Mouse (Mus musculus): ENCODE results near the gene Adgrv1. TPM values are rescaled to one million over a fixed set of nuclear protein-coding genes. Genes with fewer than 3 reads are reported as not detected.
"Not testable (repeated sequence)": the region's sequence is repeated elsewhere in the genome, so short reads cannot be mapped to it uniquely, and the experiment has no call there.

Gene Adgrv1
- total RNA-seq, 2 experiments from 2014 or later, result 0.81 to 1.4 TPM

DNA sequence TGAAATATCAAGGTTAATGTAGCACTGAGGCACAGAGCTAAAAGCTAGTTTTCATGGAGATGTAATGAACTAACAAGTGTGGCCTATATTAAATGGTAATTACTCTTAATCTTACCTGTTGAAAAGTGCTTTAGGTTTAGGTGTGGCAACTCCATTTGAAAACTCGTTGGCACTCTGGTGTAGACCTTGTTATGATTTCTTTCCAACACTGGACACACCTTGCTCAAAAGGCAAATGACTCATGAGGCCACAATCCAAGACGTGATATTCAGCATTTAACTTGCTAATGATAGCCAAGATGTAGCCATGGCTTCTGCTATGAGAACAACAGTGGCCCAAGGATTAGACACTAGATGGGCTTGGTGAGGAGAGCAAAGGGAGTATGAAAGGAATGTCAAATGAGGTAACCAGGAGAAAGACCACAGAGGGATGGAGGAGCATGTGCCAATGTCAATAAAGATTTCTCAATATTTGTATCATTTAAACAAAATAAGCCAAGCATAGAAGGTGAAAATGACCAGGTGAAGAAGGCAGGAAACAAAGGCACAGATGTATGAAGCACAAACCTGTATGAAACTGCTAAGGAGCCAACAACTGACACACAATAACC lies 289.9 kb downstream of the Adgrv1 start:
- no peak for DNase-seq (ENCODE audit: low spot score in 2 of 2)

DNA sequence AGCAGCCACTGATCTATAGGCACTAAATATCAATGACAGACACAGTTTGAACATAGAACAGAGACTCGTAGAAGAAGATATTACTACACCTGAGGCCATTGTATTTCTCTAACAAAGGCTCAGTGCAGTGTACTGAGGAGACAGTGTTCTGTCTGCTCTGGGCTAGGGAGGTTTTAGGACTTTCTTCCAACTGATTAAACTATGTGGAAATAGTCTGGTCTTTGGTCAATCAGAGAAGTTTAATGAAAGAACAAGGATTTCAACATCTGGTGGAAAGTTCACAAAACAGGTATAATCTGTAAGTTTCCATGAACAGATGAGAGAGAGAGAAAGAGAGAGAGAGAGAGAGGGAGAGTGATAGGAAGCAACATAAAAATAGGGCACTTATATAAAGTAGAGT lies 297.7 kb downstream of the Adgrv1 start:
- DNase-seq (ENCODE audit: low spot score in 2 of 2), result no peak

DNA sequence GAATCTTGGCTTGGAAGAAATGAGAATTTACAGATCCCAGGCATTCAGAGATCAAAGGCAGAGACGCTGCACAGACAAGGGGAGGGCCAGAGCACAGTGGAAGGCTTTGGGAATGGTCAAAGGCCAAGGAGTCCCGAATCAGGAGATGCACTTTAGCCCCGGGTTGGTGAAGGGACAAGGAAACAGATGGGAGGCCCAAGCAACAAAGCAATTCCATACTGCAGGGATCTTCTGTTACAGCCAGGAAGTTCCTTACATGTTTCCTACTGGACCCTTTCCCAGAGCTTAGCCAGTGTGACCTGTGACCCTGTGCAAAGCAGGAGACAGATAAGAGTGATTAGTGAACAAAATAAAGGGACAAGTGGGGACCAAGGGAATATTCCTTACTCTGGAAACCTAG lies 300.9 kb downstream of the Adgrv1 start:
- no peak for DNase-seq (ENCODE audit: low spot score in 2 of 2)

DNA sequence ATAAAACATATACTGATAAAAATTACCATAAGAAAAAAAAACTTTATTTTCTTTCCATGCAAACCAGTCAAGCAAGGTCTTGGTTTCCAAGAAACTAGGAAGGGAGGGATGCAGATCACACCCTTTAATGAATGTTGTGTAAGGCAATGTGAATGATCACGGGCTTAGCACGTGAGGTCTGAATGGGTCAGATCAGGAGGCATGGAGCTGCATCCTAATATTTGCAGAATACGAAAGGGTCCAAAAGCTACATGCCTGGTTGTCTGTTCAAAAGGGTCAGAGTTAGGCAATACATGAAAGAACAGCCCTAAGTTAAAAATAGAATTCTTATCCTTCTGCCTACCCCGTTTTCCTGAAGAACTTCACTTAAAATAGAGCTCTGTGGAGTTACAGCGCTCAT lies 303.2 kb downstream of the Adgrv1 start:
- DNase-seq (ENCODE audit: low spot score in 2 of 2), result no peak

DNA sequence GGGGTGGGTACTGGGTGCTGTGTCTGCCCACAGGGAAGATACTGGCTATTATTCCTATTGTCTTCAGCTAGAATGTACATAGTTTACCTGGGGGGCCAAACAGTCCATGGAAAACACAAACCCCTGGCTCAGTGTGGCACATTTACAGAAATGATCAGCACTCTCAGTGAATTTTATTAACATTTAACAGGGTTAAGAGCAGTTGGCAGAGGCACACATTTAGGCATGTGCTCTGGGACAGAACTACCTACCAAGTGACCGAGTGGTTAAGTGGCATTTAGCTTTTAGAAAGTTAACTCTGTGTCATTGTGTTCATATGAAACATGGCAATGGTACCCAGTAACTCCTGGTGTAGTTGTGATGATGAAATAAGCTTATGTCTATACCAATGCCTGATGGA lies 304.8 kb downstream of the Adgrv1 start:
- no peak for DNase-seq (ENCODE audit: low spot score in 2 of 2)

DNA sequence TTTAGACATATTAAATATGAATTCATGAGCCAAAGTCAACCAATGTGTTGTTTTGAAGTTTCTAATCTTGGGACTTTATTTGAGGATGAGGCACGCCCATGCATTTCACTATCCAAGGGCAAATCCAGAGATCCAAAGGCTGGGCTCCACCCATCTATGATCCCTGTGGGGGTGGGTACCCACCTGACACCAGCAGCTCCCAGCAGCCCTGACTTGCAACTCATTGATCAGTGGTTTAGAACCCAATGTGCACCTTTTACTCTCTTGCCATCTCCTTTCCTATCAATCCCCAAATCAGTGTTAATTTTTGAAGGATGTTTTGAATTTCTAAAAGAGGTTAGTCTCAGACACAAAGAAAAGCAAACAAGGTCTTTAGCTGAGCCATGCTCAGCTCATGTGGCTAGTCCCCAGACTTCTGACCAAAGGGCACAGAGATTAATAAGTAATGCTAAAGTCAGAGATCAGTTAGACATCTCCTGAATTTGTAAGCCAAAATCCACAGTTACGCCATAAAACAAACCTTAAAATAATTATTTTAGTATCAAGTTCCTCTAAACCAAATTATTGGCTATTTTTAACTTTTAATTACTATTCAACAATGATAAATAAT lies 307.2 kb downstream of the Adgrv1 start:
- DNase-seq (ENCODE audit: low spot score in 2 of 2), result no peak

DNA sequence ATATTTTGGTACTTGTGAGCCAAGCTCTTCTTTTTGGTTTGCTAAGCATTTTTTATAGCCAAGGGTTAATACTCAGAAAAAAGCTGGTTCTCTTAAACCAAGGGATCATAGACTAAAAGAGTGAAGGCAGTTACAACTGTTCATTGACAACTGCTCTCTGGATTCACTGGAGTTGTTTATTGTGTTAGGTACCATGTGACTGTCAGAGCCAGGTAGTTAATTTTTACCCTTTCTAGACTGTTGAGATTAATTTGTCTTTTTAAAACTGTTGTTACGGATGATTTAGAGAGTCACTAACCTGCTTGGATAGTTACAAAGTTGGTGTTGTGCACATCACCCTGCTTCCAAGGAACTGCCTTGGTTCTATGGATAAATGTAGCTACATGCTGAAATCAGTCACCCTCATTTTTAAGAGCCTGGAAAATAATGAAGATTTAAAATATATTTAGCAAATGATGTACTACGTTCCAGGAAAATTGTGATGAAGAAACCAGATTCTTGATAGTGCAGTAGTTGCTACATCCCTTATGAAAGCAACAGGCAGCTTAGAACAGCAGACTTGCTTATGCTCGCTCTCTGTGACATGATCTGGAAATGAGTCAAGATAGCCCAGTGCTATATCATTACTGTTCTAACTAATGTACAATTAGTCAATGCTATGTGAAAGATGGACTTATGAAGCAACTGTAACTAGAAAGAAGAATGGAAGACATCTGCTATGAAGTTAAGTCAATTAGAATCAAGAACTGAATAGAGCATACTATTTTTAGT lies 309.2 kb downstream of the Adgrv1 start:
- no peak for DNase-seq (ENCODE audit: low spot score in 2 of 2)

DNA sequence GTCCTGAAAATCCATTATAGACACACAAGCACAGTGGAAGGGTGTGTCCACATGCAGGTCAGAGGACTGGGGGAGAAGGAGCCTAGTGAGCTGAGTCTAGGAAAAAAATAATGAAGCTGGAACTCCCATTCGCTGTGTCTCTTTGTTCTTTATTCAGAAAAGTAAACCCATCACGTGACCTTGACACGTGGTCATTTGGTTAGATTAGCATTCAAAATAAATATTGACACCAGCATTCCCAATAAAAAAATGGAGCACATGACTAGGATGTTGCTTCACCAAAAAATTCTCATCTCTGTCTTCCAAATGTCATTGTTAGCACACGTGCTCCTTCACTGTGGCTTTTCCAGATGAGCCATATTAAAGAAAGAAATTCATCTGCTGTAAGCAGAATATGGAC lies 316.4 kb downstream of the Adgrv1 start:
- DNase-seq (ENCODE audit: low spot score in 2 of 2), result no peak

DNA sequence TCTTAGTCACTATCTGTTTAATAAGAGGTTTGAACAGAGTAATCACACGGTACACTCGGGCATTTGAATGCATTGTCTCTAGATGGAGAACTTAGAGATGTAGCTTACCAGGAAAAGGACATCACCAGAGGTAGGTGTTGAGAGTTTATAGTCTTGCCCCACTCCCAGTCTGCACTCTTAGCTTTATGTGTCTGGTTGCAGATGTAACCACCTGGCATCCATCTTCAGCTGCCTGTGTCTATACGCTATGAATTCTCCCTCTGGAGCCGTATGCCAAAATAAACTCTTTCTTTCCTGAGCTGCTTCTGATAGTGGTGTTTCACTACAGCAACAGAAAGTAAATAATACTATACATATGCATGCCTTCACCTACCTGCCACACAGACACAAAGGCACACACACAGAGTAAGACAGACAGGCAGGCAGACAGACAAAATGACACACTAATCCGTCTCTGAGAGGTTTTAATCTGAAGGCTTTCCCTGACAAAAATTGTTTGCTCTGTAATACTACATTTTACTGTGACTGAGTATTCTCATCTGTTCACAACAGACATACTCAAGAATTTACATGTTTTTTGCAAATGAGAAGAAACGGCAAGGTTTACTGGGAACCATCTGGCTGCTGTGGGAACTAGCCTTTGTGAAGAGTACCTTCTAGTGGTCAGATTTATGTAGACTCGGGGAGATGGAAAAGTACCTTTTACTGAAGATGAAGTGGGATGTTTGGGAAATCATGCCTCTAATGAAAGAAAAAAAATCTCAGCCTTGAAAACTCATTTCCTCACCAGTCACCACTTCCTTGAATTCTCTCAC lies 318.4 kb downstream of the Adgrv1 start:
- DNase-seq (ENCODE audit: low spot score in 2 of 2), result peak in 1 of 2 experiments; percentile 9

DNA sequence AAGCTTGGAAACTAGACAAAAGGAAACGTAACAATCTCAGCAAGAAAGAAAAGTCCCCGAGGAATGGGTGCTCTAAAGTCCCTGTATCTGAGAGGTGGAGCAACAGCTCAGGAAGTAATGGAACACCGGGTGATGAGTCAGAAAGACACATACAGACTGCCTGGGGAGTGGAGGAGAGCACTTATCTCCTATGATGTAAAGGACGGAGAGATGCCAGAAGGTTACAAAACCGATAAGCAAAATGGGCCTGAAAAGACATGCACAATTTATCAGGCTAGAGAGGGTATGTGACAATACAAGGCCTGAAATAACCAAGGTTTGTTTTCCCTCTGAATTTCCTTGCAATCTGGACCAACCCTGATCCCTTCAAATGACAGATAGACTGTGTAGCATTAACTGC lies 320.8 kb downstream of the Adgrv1 start:
- no peak for DNase-seq (ENCODE audit: low spot score in 2 of 2)

DNA sequence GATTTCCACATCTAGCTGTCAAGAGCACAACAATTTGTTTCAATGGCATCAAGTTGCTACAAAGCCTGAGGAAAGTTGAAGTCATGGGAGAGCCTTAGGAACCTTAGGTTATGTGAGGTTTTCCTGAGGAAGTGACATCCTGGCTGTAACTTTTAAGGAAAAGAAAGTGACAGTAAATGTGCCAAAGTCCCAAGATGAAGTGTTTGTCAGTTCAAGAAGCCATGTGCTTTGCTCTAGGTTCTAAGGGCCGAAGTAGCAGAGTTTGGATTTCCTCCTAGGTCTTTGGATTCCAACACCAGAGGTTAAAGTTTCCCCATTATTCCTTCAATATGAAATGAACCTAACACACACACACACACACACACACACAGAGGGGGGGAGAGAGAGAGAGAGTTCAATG lies 332.1 kb downstream of the Adgrv1 start:
- DNase-seq (ENCODE audit: low spot score in 2 of 2), result no peak

DNA sequence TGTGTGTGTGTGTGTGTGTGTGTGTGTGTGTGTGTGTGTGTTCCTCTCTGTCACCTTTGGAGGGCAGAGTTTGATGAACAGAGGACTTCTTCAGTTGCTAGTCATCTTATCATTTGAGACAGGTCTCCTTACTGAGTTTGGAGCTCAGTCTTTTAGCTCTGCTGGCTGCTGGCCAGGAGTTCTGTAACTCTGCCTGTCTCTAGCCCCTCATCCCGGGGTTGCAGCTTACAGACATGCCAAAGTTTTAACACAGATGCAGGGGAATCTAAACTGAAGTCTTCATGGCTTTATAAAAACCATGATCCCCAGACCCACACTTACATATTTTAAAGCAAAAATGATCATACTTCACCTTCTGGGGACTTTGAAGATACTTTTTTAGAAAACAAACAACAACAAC lies 338.8 kb downstream of the Adgrv1 start:
- no peak for DNase-seq (ENCODE audit: low spot score in 2 of 2)

DNA sequence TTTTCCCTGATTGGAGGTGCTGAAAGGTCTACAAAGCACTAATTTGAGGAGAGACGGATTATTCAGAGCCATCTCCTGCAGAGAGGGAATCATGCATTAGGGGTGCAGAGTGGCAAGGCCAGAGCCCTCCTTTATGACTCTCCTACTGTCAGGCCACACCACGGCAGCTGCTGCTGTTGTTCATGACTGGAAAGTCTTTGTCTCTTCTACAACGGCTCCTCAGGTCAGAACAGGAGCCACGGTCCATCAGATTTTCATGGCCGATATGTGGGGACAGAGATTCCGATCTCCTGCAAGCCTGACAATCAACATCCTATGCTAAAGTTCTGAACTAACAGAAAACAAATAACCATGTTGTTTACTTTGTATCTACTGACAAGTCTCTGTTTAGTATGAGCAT lies 350.8 kb downstream of the Adgrv1 start:
- no peak for DNase-seq (ENCODE audit: low spot score in 2 of 2)

DNA sequence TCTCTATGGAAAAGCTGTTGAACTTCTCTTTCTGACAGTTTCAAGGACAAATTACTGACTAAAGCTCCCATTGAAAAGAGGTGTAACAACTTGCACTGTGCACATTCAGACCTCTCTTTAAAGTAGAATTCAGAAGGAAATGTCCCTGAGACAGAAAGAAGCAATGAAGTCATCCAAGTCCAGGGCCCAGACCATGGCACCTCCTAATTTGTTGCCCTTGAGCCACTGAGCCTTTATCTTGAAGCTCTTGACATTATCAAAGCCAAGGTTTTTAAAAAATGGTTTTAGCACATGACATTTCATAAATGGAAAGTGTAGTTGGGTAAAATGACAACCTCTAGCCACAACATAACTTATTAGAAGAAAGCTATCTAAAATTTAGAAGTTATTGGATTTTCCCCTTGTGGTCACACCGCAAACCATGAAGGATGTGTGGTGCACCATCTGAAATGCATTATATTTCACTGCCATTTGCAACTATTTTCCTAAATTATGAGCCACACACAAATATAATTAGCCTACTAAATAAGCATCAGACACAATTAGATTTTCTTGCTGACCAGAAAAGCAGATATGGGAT lies 352.2 kb downstream of the Adgrv1 start:
- no peak for DNase-seq (ENCODE audit: low spot score in 2 of 2)

DNA sequence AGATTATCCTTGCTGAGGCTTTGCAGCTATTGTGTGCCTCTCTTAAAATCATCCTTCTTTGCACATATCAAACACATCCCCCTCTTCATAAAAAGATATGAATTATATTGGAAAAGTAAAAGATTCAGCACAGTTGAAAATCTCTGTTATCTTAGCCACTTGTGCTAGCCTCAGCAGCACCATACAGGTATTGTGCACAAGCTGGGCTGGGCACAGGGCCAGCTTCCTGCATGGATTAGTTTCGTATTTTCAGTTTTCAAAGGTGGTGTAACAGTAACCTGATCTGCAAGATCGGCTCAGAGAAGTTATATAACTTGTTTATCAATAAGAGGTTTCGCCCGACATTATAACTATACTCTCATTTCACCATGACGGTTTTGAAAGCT lies 353.6 kb downstream of the Adgrv1 start:
- no peak for DNase-seq (ENCODE audit: low spot score in 2 of 2)

DNA sequence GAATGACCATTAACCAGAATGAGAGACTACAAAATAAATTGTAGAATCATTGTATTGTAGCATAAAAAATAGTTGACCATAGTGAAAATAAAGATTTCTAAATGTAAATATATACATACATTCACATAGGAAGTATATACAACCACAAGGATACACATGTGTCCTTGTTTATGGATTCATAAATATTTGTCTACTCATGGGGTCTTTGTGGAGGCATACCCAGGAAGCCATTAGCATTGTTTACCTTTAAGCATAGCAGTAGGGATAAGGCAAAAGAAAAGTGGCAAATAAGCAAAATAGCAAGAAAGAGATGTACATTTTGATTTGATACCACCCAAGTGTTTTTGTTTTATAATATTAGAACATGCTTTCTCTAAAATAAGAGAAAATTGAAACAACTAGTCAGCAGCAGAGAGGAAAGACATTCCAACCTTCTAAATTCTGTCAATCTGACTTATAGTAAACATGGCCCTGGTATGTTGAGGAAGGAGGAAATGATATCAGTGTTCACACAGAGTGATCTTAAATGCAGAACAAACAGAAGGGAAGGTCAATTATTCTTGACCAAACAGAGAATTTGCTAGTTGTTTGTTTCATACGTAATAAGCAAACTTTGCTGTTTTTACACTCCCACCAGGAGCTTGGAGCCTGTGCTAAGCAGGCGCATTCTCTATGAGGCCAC lies 354.1 kb downstream of the Adgrv1 start:
- DNase-seq (ENCODE audit: low spot score in 2 of 2), result no peak

DNA sequence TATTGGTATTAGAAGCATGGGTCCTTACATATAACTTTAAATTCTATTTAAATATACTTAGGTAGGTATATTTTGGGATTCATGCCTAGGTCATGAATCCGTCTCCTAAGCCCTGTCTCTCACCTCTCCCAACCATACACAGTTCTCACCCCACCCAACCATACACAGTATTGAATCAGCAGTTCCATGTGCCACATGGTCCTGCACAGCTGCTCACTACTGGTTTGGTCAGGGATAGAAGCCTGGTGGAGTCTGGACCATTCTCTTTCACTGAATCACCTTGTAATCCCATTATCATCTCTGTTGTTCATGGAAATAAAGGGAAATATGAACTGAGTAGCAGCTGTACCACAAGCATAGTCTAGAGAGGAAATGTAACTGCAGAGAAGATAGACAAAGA lies 359.1 kb downstream of the Adgrv1 start:
- DNase-seq (ENCODE audit: low spot score in 2 of 2), result no peak

DNA sequence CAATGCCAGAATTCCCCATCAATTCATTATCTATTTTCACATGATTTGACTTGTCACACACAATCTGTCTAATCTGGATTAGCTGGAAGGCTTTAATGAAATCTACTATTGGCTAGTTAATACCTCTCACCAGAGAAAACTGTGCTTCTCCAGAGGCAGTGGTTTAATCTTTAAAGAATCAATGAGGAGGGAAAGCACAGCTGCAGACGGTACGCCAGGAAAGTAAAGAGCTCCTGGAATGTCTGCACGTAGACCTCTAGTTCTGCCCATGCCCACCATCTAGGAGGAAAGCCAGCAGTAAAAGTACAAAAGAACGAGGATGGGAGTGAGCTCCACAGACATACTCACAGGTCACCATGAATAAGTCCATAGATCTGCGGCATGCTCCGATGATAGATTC lies 362.6 kb downstream of the Adgrv1 start:
- no peak for DNase-seq (ENCODE audit: low spot score in 2 of 2)

DNA sequence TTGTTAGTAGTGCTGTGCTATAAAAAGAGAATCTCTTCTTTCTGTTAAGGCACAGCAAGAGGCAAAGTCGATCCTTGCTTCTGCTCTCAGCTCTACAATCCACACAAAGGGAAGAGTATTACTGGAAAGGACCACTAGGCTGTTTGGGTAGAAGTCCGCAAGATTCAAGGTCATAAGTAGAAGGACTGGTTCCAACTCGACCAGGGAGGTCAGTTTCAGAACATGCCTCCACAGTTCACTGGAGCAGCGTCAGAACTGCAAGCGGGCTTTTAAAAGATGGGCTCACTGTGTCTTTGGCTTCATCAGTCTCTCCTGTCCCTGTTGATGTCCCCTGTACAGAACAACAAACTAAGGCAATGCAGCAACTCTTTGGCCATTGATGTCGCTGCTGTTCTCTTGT lies 363.9 kb downstream of the Adgrv1 start:
- DNase-seq (ENCODE audit: low spot score in 2 of 2), result no peak

DNA sequence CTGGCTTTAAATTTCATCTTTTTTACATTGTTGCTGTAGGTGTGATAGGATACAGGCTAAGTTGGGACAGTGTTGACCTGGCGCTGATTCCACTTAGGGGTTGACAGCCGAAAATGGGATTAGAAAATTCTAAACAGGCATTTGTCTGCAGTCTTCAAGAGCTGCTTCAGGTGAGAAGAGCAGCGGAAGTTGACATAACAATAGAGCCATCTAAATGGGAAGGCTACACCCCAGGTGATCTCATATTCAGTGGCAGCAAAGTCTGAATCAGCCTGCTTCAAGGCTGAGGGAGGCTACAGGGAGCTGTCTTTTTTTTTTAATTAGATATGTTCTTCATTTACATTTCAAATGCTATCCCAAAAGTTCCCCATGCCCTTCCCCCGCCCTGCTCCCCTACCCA lies 365.5 kb downstream of the Adgrv1 start:
- DNase-seq (ENCODE audit: low spot score in 2 of 2), result not testable (repeated sequence)

DNA sequence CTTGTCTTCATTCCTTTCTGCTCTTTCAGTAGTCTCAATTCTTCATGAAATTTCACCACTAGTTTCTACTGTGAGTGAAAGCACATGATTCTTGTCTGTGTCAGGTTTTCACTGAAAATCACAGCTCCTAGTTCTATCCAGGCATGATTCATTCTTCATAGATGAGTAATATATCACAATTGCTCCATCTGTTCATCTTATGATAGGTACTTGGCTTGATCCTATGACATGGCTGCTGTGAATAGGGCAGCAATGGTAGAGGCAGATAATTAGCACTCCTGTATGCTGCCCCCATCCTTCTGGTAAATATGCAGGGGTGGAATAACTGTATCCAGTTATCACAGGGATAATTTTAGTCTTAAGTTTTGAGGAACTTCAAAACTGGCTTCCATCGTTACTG lies 368.5 kb downstream of the Adgrv1 start:
- DNase-seq (ENCODE audit: low spot score in 2 of 2), result no peak

All from left cerebral cortex, adult 18-20 months (tissue).